Mouse (Mus musculus): ENCODE data around the gene Kcnj5. TPM values are rescaled to one million over a fixed set of nuclear protein-coding genes. Genes with fewer than 3 reads are reported as not detected.

The Kcnj5 gene
- 29.6 and 30.1 TPM in 2 replicates for polyA plus RNA-seq (2015; fragmentation: Nextera tagmentation; extraction: Ambion mirVana)

DNA sequence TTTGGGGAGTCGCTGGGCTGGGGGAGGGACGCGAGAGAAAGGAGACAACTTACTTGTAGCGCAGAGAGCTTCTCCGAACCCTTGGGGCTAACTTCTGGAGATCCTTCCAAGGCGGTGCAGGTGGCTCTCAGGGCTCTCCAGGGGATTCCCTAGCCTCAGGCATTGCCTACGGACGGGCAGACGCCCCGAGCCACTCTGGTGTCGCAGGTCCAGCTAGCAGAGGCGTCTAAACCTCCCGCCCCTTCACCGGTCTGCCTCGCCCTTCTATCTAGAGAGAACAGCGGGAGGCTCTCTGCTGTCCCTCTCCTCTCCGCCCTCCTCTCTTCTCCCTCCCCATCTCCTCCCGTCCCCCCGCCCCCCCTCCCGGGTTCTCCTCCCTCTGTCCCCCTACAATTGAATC, at the start of gene Kcnj5:
Kcnj5 (minus strand) TSS at position 300 of the 400 bp plus-strand sequence.
- H3K4me1 ChIP-seq (ENCODE audit: control insufficient read depth, insufficient read depth, low read length), result peaks cover 25% of the 10 kb centered on the region

DNA sequence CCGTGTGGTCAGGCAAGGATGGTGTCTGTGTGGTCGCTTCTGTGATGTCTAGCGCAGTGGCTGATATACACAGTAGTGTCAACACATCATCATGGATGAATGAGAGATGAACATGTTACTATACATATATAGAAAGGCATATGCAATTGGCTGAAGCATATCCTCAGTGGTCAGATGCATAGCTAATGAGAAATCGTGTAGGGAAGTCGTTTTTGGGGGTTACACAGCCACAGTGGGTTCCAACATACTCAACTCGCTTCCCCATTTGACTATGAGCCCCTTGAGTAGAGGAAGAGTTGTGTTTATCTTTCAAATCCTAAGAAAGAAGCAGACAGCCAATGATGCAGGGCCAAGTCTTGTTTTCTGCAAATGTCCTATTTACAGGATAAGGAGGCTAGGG, 48.6 kb upstream of the Kcnj5 start:
- no peak overlapping the region for H3K4me3 ChIP-seq (ENCODE audit: low read length)
- no peak for ATAC-seq (replicated peaks; ENCODE audit: extremely low read depth, insufficient read depth, low FRiP score)
- H3K9ac ChIP-seq (ENCODE audit: low read length), result no peak overlapping the region
- H3K27ac ChIP-seq (ENCODE audit: low read length), result no peak overlapping the region
- no peaks in the 10 kb centered on the region for H3K27me3 ChIP-seq (ENCODE audit: control insufficient read depth, insufficient read depth, low read length)
- no peaks in the 10 kb centered on the region for H3K4me1 ChIP-seq (ENCODE audit: control insufficient read depth, insufficient read depth, low read length)
- WGBS, result 73% methylated on average over 6 of the region's 6 CpGs
- H3K9me3 ChIP-seq (replicated peaks; ENCODE audit: control insufficient read depth, low read length), result no peaks in the 10 kb centered on the region
- H3K36me3 ChIP-seq (ENCODE audit: control insufficient read depth, insufficient read depth), result no peaks in the 10 kb centered on the region
- no peak overlapping the region for H3K4me2 ChIP-seq (ENCODE audit: low read depth, low read length)

More for the DNA sequence above, at the start of gene Kcnj5:
- Histone ChIP-seq H3K4me3 (ENCODE audit: low read length) (peak within 1 kb of the TSS; percentile 58), H3K9me3 (replicated peaks; ENCODE audit: control insufficient read depth, low read length) (no peaks in the 10 kb centered on the region), H3K27me3 (ENCODE audit: control insufficient read depth, insufficient read depth, low read length) (0 out of 2 replicates have a peak, but pooled peaks cover 4% of the 10 kb centered on the region), H3K4me2 (ENCODE audit: low read depth, low read length) (peak within 1 kb of the TSS; percentile 73), H3K36me3 (ENCODE audit: control insufficient read depth, insufficient read depth) (no peaks in the 10 kb centered on the region), H3K9ac (ENCODE audit: low read length) (peak within 1 kb of the TSS; percentile 78), H3K27ac (ENCODE audit: low read length) (peak within 1 kb of the TSS; percentile 84)
- 2% methylated on average over 19 of the region's 20 CpGs for WGBS
- peak; percentile 52; the same call in 1 of the 2 replicates for ATAC-seq (replicated peaks; ENCODE audit: extremely low read depth, insufficient read depth, low FRiP score)

DNA sequence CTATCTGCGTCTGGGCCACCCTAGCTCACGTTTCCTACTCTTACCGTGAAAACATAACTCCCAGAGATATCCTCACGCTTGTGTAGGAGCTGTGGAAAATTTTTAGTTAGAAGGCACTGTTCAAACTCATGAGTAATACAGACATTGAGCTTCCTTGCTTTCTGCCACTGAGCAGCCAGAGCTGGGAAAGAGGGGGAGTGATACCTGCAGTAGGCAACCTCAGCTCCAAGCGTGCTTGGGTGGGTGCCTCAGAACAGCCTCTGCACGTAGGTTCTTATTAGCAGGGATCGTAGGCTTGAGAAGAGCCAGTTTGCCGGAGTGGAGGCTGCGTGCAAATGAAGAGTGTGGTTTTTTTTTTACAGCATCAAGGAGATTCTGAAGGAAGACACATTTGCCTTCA, 47.6 kb upstream of the Kcnj5 start:
- Histone ChIP-seq H3K9me3 (replicated peaks; ENCODE audit: control insufficient read depth, low read length) (no peaks in the 10 kb centered on the region), H3K4me2 (ENCODE audit: low read depth, low read length) (no peak overlapping the region), H3K9ac (ENCODE audit: low read length) (no peak overlapping the region), H3K4me3 (ENCODE audit: low read length) (no peak overlapping the region), H3K27me3 (ENCODE audit: control insufficient read depth, insufficient read depth, low read length) (no peaks in the 10 kb centered on the region), H3K27ac (ENCODE audit: low read length) (no peak overlapping the region), H3K4me1 (ENCODE audit: control insufficient read depth, insufficient read depth, low read length) (no peaks in the 10 kb centered on the region), H3K36me3 (ENCODE audit: control insufficient read depth, insufficient read depth) (no peaks in the 10 kb centered on the region)
- no peak for ATAC-seq (replicated peaks; ENCODE audit: extremely low read depth, insufficient read depth, low FRiP score)
- 66% methylated on average over 9 of the region's 9 CpGs for WGBS

DNA sequence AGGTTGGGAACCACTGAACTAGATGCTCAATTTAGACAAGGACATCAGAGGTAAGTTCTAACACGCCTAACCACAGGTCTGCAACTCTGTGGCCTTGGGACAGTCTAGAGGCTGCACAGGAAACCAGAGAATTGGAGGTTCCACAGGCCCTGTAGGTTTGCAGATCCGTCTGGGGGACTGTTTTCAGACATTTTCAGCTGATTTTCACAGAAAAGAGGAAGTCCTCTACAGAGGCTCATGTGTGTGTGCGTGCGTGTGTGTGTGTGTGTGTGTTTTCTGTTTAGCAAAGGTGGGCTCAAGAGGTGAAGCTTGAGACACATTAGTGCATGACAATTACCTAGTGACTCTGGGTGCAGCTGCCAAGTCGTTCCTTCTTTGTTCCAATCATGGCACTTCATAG, 46.9 kb upstream of the Kcnj5 start:
- H3K36me3 ChIP-seq (ENCODE audit: control insufficient read depth, insufficient read depth), result no peaks in the 10 kb centered on the region
- H3K9ac ChIP-seq (ENCODE audit: low read length), result no peak overlapping the region
- no peak overlapping the region for H3K4me3 ChIP-seq (ENCODE audit: low read length)
- ATAC-seq (replicated peaks; ENCODE audit: extremely low read depth, insufficient read depth, low FRiP score), result no peak
- H3K27ac ChIP-seq (ENCODE audit: low read length), result no peak overlapping the region
- no peaks in the 10 kb centered on the region for H3K27me3 ChIP-seq (ENCODE audit: control insufficient read depth, insufficient read depth, low read length)
- H3K4me2 ChIP-seq (ENCODE audit: low read depth, low read length), result no peak overlapping the region
- no peaks in the 10 kb centered on the region for H3K9me3 ChIP-seq (replicated peaks; ENCODE audit: control insufficient read depth, low read length)
- H3K4me1 ChIP-seq (ENCODE audit: control insufficient read depth, insufficient read depth, low read length), result no peaks in the 10 kb centered on the region
- WGBS, result 76% methylated on average over 5 of the region's 5 CpGs

DNA sequence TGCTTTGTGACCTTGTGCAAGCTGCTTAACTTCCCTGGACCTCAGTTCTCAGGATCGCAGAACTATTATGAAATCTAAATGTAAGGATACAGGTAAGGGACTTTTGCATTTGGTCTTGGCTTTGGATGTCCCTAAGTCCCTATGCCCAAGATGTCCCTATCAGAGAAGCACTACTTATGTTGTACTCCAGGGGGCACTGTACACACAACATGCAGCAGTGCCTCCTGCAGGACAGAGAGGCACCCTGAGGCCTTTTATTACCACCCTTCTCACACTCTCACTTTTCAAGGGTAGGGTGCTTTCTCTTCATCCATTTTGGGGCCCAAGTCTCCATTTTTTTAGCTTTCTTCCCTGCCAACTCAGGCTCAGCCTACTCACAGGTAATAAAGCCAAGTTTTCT, 44.0 kb upstream of the Kcnj5 start:
- Histone ChIP-seq H3K9ac (ENCODE audit: low read length) (no peak overlapping the region), H3K4me2 (ENCODE audit: low read depth, low read length) (no peak overlapping the region), H3K4me1 (ENCODE audit: control insufficient read depth, insufficient read depth, low read length) (no peaks in the 10 kb centered on the region), H3K27me3 (ENCODE audit: control insufficient read depth, insufficient read depth, low read length) (no peaks in the 10 kb centered on the region), H3K27ac (ENCODE audit: low read length) (no peak overlapping the region), H3K9me3 (replicated peaks; ENCODE audit: control insufficient read depth, low read length) (no peaks in the 10 kb centered on the region), H3K4me3 (ENCODE audit: low read length) (no peak overlapping the region), H3K36me3 (ENCODE audit: control insufficient read depth, insufficient read depth) (no peaks in the 10 kb centered on the region)
- WGBS, result 95% methylated on average over 1 of the region's 1 CpGs
- no peak for ATAC-seq (replicated peaks; ENCODE audit: extremely low read depth, insufficient read depth, low FRiP score)

DNA sequence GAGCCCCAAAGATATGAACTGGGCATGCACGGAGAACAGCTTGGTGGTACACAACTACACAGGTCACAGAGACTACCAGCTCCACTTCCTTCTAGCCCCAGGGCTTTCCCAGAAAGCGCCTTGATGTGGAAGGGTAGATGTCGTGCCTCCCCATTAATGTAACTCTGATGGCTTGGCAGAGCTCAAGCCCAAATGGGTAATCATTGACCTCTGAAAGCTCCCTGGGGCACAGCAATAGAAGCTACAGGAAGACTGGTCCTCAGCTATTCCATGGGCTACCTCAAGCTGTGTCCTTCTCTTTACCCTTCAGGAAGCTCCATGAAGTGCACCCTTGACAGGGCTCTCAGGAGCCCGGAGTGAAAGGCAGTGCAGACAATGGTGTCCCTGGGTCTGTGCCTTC, 40.8 kb upstream of the Kcnj5 start:
- Histone ChIP-seq H3K9me3 (replicated peaks; ENCODE audit: control insufficient read depth, low read length) (no peaks in the 10 kb centered on the region), H3K27ac (ENCODE audit: low read length) (no peak overlapping the region), H3K4me1 (ENCODE audit: control insufficient read depth, insufficient read depth, low read length) (no peaks in the 10 kb centered on the region), H3K27me3 (ENCODE audit: control insufficient read depth, insufficient read depth, low read length) (no peaks in the 10 kb centered on the region), H3K4me3 (ENCODE audit: low read length) (no peak overlapping the region), H3K4me2 (ENCODE audit: low read depth, low read length) (no peak overlapping the region), H3K36me3 (ENCODE audit: control insufficient read depth, insufficient read depth) (no peaks in the 10 kb centered on the region), H3K9ac (ENCODE audit: low read length) (no peak overlapping the region)
- 85% methylated on average over 4 of the region's 4 CpGs for WGBS
- ATAC-seq (replicated peaks; ENCODE audit: extremely low read depth, insufficient read depth, low FRiP score), result no peak

DNA sequence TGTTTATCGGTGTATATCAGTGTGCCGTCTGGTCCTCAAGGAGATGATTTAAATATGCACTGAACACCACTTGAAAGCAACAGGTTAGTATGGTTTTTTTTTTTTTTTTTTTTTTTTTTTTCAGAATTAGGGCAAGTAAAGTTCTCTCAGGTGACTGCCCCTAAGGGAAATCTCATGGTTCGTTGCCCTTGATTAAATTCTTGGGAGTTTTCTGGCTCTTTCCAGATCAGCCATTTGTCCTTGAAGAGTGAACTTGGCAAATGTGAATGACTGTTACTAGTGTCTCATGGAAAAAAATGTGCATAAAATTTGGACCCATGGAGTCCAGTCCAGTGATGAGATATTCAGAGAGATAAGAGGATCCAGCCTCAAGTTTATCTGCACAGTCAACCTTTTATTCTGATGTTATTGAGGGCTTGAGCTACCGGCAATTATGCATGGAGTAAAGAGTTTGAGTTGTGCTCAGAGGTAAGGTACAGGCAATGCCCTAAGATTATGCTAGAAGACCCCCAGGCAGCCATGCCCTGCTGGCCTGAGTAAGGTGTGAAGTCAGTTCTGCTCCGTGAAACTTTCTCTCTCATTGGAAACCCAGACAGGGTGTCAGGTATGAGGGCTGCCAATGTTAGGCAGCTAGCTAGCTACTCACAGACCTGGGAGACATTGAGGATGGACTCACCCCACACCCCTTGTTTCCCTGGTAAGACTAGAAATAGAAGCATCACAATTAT, 32.9 kb upstream of the Kcnj5 start:
- Histone ChIP-seq H3K27ac (ENCODE audit: low read length) (no peak overlapping the region), H3K36me3 (ENCODE audit: control insufficient read depth, insufficient read depth) (no peaks in the 10 kb centered on the region), H3K9me3 (replicated peaks; ENCODE audit: control insufficient read depth, low read length) (no peaks in the 10 kb centered on the region), H3K27me3 (ENCODE audit: control insufficient read depth, insufficient read depth, low read length) (no peaks in the 10 kb centered on the region), H3K9ac (ENCODE audit: low read length) (no peak overlapping the region), H3K4me1 (ENCODE audit: control insufficient read depth, insufficient read depth, low read length) (no peaks in the 10 kb centered on the region), H3K4me2 (ENCODE audit: low read depth, low read length) (no peak overlapping the region), H3K4me3 (ENCODE audit: low read length) (no peak overlapping the region)
- ATAC-seq (replicated peaks; ENCODE audit: extremely low read depth, insufficient read depth, low FRiP score), result no peak
- WGBS, result 61% methylated on average over 5 of the region's 5 CpGs

DNA sequence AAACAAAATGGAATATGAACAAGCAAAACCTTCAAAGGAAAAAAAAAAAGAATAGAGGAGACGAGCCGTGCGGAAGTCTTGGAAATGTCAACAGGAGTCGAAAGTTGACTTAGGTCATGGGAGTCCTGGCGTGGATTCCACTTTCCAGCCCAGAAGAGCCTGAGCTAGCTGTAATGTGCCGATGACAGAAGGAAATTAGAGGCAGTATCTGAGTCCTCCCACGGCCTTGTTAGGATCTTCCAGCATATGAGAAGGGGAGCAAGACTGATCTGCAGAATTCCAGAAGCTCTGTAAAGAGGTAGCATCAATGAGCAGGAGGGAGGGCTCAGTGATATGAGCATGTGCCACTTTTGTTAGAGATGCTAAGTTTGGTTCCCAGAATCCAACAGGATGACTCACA, 31.9 kb upstream of the Kcnj5 start:
- Histone ChIP-seq H3K9ac (ENCODE audit: low read length) (no peak overlapping the region), H3K4me3 (ENCODE audit: low read length) (no peak overlapping the region), H3K36me3 (ENCODE audit: control insufficient read depth, insufficient read depth) (no peaks in the 10 kb centered on the region), H3K27me3 (ENCODE audit: control insufficient read depth, insufficient read depth, low read length) (no peaks in the 10 kb centered on the region), H3K9me3 (replicated peaks; ENCODE audit: control insufficient read depth, low read length) (no peaks in the 10 kb centered on the region), H3K4me1 (ENCODE audit: control insufficient read depth, insufficient read depth, low read length) (no peaks in the 10 kb centered on the region), H3K4me2 (ENCODE audit: low read depth, low read length) (no peak overlapping the region), H3K27ac (ENCODE audit: low read length) (no peak overlapping the region)
- ATAC-seq (replicated peaks; ENCODE audit: extremely low read depth, insufficient read depth, low FRiP score), result no peak
- 58% methylated on average over 7 of the region's 7 CpGs for WGBS

DNA sequence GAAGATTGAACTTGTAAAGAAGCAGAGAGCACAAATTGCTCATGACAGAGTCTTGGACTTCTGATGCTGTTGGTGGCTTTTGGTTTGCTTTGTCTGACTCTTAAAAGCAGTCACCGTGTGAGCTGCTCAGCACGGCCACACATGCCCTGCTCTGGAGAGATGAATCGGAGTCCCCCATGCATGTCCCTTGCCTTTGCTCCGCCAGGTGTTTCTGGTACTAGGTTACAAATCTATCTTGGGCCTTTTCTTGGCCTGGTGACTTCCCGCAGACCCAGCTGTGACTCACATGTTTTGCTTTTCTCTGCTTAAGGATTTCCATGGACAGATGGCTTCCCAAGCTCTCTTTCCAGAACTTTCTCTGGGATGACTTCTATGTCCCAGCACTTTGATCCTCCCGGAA, 29.5 kb upstream of the Kcnj5 start:
- Histone ChIP-seq H3K27me3 (ENCODE audit: control insufficient read depth, insufficient read depth, low read length) (no peaks in the 10 kb centered on the region), H3K9me3 (replicated peaks; ENCODE audit: control insufficient read depth, low read length) (no peaks in the 10 kb centered on the region), H3K9ac (ENCODE audit: low read length) (no peak overlapping the region), H3K36me3 (ENCODE audit: control insufficient read depth, insufficient read depth) (no peaks in the 10 kb centered on the region), H3K4me2 (ENCODE audit: low read depth, low read length) (no peak overlapping the region), H3K4me3 (ENCODE audit: low read length) (no peak overlapping the region), H3K27ac (ENCODE audit: low read length) (no peak overlapping the region), H3K4me1 (ENCODE audit: control insufficient read depth, insufficient read depth, low read length) (no peaks in the 10 kb centered on the region)
- 89% methylated on average over 6 of the region's 6 CpGs for WGBS
- ATAC-seq (replicated peaks; ENCODE audit: extremely low read depth, insufficient read depth, low FRiP score), result no peak
